Mouse (Mus musculus): Measurements from ENCODE around the gene Apod. TPM values are rescaled to one million over a fixed set of nuclear protein-coding genes. Genes with fewer than 3 reads are reported as not detected.

The Apod gene
- polyA plus RNA-seq, 1 experiment, result 0.35 TPM

- peak; percentile 97 for TF ChIP-seq POLR2A (IDR thresholded peaks at IDR 0.05; ENCODE audit: low read depth, low read length)
- no peak for TF ChIP-seq CTCF (IDR thresholded peaks at IDR 0.05; ENCODE audit: extremely low read depth, insufficient read length, insufficient replicate concordance, low read depth, low read length)
- peaks cover 4% of the 10 kb centered on the region; the same call in 1 of the 2 replicates for H3K4me1 ChIP-seq (ENCODE audit: control insufficient read depth, insufficient read depth, insufficient read length, low read length)
- H3K27me3 ChIP-seq (ENCODE audit: control insufficient read depth, insufficient read depth, low read length), result no peaks in the 10 kb centered on the region
- H3K36me3 ChIP-seq (ENCODE audit: control insufficient read depth, insufficient read depth, low read length), result no peaks in the 10 kb centered on the region
- H3K27ac ChIP-seq (ENCODE audit: insufficient read depth, low read depth, low read length), result peak within 1 kb of the TSS; percentile 76
- WGBS, result under 1% methylated on average over 83 of the region's 83 CpGs
- peak within 1 kb of the TSS; percentile 76 for H3K4me3 ChIP-seq (ENCODE audit: low read depth, low read length)
Measured at GRCm38 (mm10) chr16:31274674-31275460, 39.7 kb downstream of the Apod start, which contains the start of gene Ppp1r2. Ppp1r2 (minus strand) TSS chr16:31275277.

- TF ChIP-seq CTCF (IDR thresholded peaks at IDR 0.05; ENCODE audit: extremely low read depth, insufficient read length, insufficient replicate concordance, low read depth, low read length) (no peak), POLR2A (IDR thresholded peaks at IDR 0.05; ENCODE audit: low read depth, low read length) (no peak)
- 2% methylated on average over 6 of the region's 6 CpGs for WGBS
- peaks cover 4% of the 10 kb centered on the region; the same call in 1 of the 2 replicates for H3K4me1 ChIP-seq (ENCODE audit: control insufficient read depth, insufficient read depth, insufficient read length, low read length)
- H3K4me3 ChIP-seq (ENCODE audit: low read depth, low read length), result no peak overlapping the region
- H3K36me3 ChIP-seq (ENCODE audit: control insufficient read depth, insufficient read depth, low read length), result no peaks in the 10 kb centered on the region
- peak overlapping the region; percentile 76; the same call in 1 of the 2 replicates for H3K27ac ChIP-seq (ENCODE audit: insufficient read depth, low read depth, low read length)
- H3K27me3 ChIP-seq (ENCODE audit: control insufficient read depth, insufficient read depth, low read length), result no peaks in the 10 kb centered on the region
Measured at GRCm38 (mm10) chr16:31274084-31274483, 40.5 kb downstream of the Apod start.

GRCm38 (mm10) chr16:31266692-31267091 is 47.9 kb downstream of the Apod start:
- WGBS, result 86% methylated on average over 2 of the region's 2 CpGs
- TF ChIP-seq POLR2A (IDR thresholded peaks at IDR 0.05; ENCODE audit: low read depth, low read length) (no peak), CTCF (IDR thresholded peaks at IDR 0.05; ENCODE audit: extremely low read depth, insufficient read length, insufficient replicate concordance, low read depth, low read length) (no peak)
- Histone ChIP-seq H3K27me3 (ENCODE audit: control insufficient read depth, insufficient read depth, low read length) (no peaks in the 10 kb centered on the region), H3K36me3 (ENCODE audit: control insufficient read depth, insufficient read depth, low read length) (peaks cover 10% of the 10 kb centered on the region), H3K27ac (ENCODE audit: insufficient read depth, low read depth, low read length) (no peak overlapping the region), H3K4me3 (ENCODE audit: low read depth, low read length) (no peak overlapping the region), H3K4me1 (ENCODE audit: control insufficient read depth, insufficient read depth, insufficient read length, low read length) (0 out of 2 replicates have a peak, but pooled peaks cover 2% of the 10 kb centered on the region)

- 87% methylated on average over 2 of the region's 2 CpGs for WGBS
- H3K27me3 ChIP-seq (ENCODE audit: control insufficient read depth, insufficient read depth, low read length), result no peaks in the 10 kb centered on the region
- no peaks in the 10 kb centered on the region for H3K4me1 ChIP-seq (ENCODE audit: control insufficient read depth, insufficient read depth, insufficient read length, low read length)
Measured at GRCm38 (mm10) chr16:31256151-31256550, 58.5 kb downstream of the Apod start.

DNA sequence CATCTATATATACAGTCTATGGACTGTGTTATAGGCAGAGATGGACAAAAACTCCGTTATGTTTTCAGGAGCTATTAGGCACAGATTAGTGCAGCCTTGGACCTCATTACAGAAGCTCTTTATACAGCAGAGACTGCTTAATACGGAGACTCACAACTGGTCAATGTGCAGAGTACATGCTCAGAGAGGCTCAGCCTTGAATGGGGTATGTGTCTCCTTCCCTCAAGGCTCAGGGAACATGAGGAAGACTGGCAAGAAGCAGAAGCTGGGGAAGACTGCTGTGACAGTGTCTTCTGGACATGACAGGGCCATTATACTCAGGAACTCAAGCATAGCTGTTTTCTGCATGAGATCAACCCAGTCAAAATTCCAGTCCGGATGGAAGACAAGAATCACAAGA is 58.9 kb downstream of the Apod start:
- H3K4me3 ChIP-seq (ENCODE audit: low read depth, low read length), result no peak overlapping the region
- no peak for TF ChIP-seq POLR2A (IDR thresholded peaks at IDR 0.05; ENCODE audit: low read depth, low read length)
- no peak for TF ChIP-seq CTCF (IDR thresholded peaks at IDR 0.05; ENCODE audit: extremely low read depth, insufficient read length, insufficient replicate concordance, low read depth, low read length)
- no peaks in the 10 kb centered on the region for H3K4me1 ChIP-seq (ENCODE audit: control insufficient read depth, insufficient read depth, insufficient read length, low read length)
- no peaks in the 10 kb centered on the region for H3K27me3 ChIP-seq (ENCODE audit: control insufficient read depth, insufficient read depth, low read length)
- no peak overlapping the region for H3K27ac ChIP-seq (ENCODE audit: insufficient read depth, low read depth, low read length)
- 86% methylated on average over 3 of the region's 3 CpGs for WGBS
- peaks cover 42% of the 10 kb centered on the region for H3K36me3 ChIP-seq (ENCODE audit: control insufficient read depth, insufficient read depth, low read length)

More at GRCm38 (mm10) chr16:31256151-31256550, 58.5 kb downstream of the Apod start:
- H3K36me3 ChIP-seq (ENCODE audit: control insufficient read depth, insufficient read depth, low read length), result peaks cover 45% of the 10 kb centered on the region
- H3K4me3 ChIP-seq (ENCODE audit: low read depth, low read length), result no peak overlapping the region
- no peak for TF ChIP-seq CTCF (IDR thresholded peaks at IDR 0.05; ENCODE audit: extremely low read depth, insufficient read length, insufficient replicate concordance, low read depth, low read length)
- TF ChIP-seq POLR2A (IDR thresholded peaks at IDR 0.05; ENCODE audit: low read depth, low read length), result no peak
- H3K27ac ChIP-seq (ENCODE audit: insufficient read depth, low read depth, low read length), result no peak overlapping the region

DNA sequence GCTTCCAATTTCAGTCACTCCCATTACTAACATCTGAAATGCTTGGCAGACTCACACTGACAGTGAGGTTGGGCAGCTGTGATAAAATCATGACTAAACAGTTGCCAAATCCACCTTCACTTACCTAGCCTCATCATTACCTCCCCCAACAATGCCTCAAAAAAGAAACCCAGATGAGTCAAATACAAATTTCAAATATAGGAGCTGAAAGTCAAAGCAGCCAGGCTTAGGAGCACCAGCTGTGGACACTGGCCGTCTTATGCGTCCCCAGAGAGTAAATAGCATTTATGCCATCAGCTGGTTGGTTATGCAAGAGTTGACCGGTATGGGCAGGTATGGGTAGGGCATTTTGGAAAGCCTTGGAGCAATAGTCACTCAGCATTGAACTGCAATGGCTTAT is 65.2 kb downstream of the Apod start:
- Histone ChIP-seq H3K36me3 (ENCODE audit: control insufficient read depth, insufficient read depth, low read length) (peaks cover 9% of the 10 kb centered on the region; the same call in 1 of the 2 replicates), H3K4me3 (ENCODE audit: low read depth, low read length) (no peak overlapping the region), H3K27ac (ENCODE audit: insufficient read depth, low read depth, low read length) (no peak overlapping the region), H3K27me3 (ENCODE audit: control insufficient read depth, insufficient read depth, low read length) (no peaks in the 10 kb centered on the region), H3K4me1 (ENCODE audit: control insufficient read depth, insufficient read depth, insufficient read length, low read length) (no peaks in the 10 kb centered on the region; the same call in 1 of the 2 replicates)
- WGBS, result 67% methylated on average over 3 of the region's 3 CpGs
- TF ChIP-seq CTCF (IDR thresholded peaks at IDR 0.05; ENCODE audit: extremely low read depth, insufficient read length, insufficient replicate concordance, low read depth, low read length) (no peak), POLR2A (IDR thresholded peaks at IDR 0.05; ENCODE audit: low read depth, low read length) (no peak)

- Histone ChIP-seq H3K27me3 (ENCODE audit: control insufficient read depth, insufficient read depth, low read length) (no peaks in the 10 kb centered on the region), H3K4me3 (ENCODE audit: low read depth, low read length) (no peak overlapping the region), H3K4me1 (ENCODE audit: control insufficient read depth, insufficient read depth, insufficient read length, low read length) (no peaks in the 10 kb centered on the region; the same call in 1 of the 2 replicates), H3K27ac (ENCODE audit: insufficient read depth, low read depth, low read length) (no peak overlapping the region), H3K36me3 (ENCODE audit: control insufficient read depth, insufficient read depth, low read length) (peaks cover 7% of the 10 kb centered on the region; the same call in 1 of the 2 replicates)
- 92% methylated on average over 13 of the region's 13 CpGs for WGBS
- no peak for TF ChIP-seq CTCF (IDR thresholded peaks at IDR 0.05; ENCODE audit: extremely low read depth, insufficient read length, insufficient replicate concordance, low read depth, low read length)
- TF ChIP-seq POLR2A (IDR thresholded peaks at IDR 0.05; ENCODE audit: low read depth, low read length), result no peak
Measured at GRCm38 (mm10) chr16:31248717-31249116, 65.9 kb downstream of the Apod start.
